Mouse (Mus musculus) T-cell, adult 66 days (primary cell): ENCODE measurements around the gene Psg25. TPM values are rescaled to one million over a fixed set of nuclear protein-coding genes. Genes with fewer than 3 reads are reported as not detected.

Experiments
- total RNA-seq, 2 experiments: library from RNA; stranded (reverse); gene quantifications; 3 replicates in 1 of 2; 4 replicates in 1 of 2; pipeline ENCODE4 v1.2.4; 2023

Gene Psg25
- not detected for total RNA-seq

GRCm38 (mm10) chr7:18532169-18532568, at the start of gene Psg25:
Gene Psg25, minus strand, starts transcription at chr7:18532269.

GRCm38 (mm10) chr7:18567205-18567604, 35.1 kb upstream of the Psg25 start, which contains the start of gene Psg27:
Gene Psg27, minus strand, starts transcription at chr7:18567305.

GRCm38 (mm10) chr7:18484077-18484476, 48.0 kb downstream of the Psg25 start, which contains the start of gene Psg26:
Gene Psg26, minus strand, starts transcription at chr7:18484177.

Other genes with a start within 250 kb of the Psg25 start
- gene Psg18, start 177.3 kb downstream of the Psg25 start, total RNA-seq, result not detected
- not detected for gene Psg28, start 100.2 kb downstream of the Psg25 start, total RNA-seq
- gene Psg26, start 48.1 kb downstream of the Psg25 start, total RNA-seq, result not detected
- gene Psg27, start 35.0 kb upstream of the Psg25 start, total RNA-seq, result not detected
- gene Psg23, start 84.2 kb upstream of the Psg25 start, total RNA-seq, result not detected
- gene Psg21, start 124.5 kb upstream of the Psg25 start, total RNA-seq, result not detected
- not detected for gene Psg20, start 153.9 kb upstream of the Psg25 start, total RNA-seq
- not detected for gene Psg22, start 185.8 kb upstream of the Psg25 start, total RNA-seq